Mouse (Mus musculus): ENCODE data around the gene Tec. TPM values are rescaled to one million over a fixed set of nuclear protein-coding genes. Genes with fewer than 3 reads are reported as not detected.

Gene Tec
- polyA plus RNA-seq, 1 experiment from 2014 or later = 7.9 TPM

DNA sequence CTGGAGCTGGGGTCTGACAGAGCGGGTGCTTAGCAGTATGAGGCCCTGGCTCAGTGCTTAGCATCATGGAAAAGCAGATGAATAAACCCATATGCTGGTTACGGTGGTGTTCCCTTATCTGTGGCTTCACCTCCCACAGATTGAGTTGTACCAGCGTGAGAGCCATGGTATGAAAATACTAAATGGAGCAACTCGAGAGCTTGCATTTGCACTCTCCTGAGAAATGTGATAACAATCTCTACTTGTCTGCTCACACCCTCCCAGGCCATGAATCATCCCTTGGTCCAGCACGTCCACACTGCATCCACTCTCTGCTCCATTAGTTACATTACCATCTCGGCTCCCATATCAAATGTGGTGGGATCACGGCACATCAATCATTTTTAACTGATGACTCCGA lies 84.3 kb downstream of the Tec start:
- ATAC-seq (ENCODE audit: low read depth) (no peak), DNase-seq (ENCODE audit: low spot score) (no peak)
- Histone ChIP-seq H3K4me1 (ENCODE audit: control insufficient read depth, insufficient read depth, low read length) (no peaks in the 10 kb centered on the region), H3K36me3 (ENCODE audit: control insufficient read depth, insufficient read depth, low read length) (no peaks in the 10 kb centered on the region), H3K27ac (replicated peaks; ENCODE audit: low read depth, low read length) (no peak overlapping the region), H3K27me3 (replicated peaks; ENCODE audit: control insufficient read depth, insufficient read depth, low read length) (no peaks in the 10 kb centered on the region), H3K4me2 (ENCODE audit: low read depth, low read length) (no peak overlapping the region), H3K9me3 (ENCODE audit: control insufficient read depth, low read length) (no peaks in the 10 kb centered on the region), H3K9ac (ENCODE audit: low read depth, low read length) (no peak overlapping the region), H3K4me3 (ENCODE audit: low read depth, low read length) (no peak overlapping the region)
- WGBS = 78% methylated on average over 8 of the region's 8 CpGs

DNA sequence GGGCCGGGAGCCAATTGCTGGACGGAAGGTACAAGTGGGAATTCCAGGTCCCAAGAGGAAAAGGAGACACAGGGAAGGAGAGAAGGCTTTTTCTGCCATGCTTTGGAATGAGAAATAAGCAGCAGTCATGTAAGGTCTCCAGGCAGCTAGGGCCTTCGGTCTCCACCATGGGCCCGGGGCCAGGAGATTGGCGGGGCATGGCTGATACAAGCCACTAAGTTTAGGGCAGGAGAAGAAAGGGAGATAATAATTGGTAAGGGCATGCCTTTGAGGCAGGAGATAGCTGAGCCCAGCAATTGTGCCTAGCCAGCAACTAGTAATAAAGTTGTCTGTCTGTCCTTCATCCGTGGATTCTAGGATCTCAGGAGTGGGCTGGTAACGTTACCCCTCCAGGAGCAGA lies 85.2 kb downstream of the Tec start:
- no peak overlapping the region for H3K27ac ChIP-seq (replicated peaks; ENCODE audit: low read depth, low read length)
- no peak for ATAC-seq (ENCODE audit: low read depth)
- H3K9ac ChIP-seq (ENCODE audit: low read depth, low read length) = no peak overlapping the region
- 94% methylated on average over 7 of the region's 7 CpGs for WGBS
- no peaks in the 10 kb centered on the region for H3K36me3 ChIP-seq (ENCODE audit: control insufficient read depth, insufficient read depth, low read length)
- H3K4me2 ChIP-seq (ENCODE audit: low read depth, low read length) = no peak overlapping the region
- no peak for DNase-seq (ENCODE audit: low spot score)
- no peaks in the 10 kb centered on the region for H3K4me1 ChIP-seq (ENCODE audit: control insufficient read depth, insufficient read depth, low read length)
- H3K4me3 ChIP-seq (ENCODE audit: low read depth, low read length) = no peak overlapping the region
- no peaks in the 10 kb centered on the region for H3K9me3 ChIP-seq (ENCODE audit: control insufficient read depth, low read length)
- no peaks in the 10 kb centered on the region for H3K27me3 ChIP-seq (replicated peaks; ENCODE audit: control insufficient read depth, insufficient read depth, low read length)

DNA sequence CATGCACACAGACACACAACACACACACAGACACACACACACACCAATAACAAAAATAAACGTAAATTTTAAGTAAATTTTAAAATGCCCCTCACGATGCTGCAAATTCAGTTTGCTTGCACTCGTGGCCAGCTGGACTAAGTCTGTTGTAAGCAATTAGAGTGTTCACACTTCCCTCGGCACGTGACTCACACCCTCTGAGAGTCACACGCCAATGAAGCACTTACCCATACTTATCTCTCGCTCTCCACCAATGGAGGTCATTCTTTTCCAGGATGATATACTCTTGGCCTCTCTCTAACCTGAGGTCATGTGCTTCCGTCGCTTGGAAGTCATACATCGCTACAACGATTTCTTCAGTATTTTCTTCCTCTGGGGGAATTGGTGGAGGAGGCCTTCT lies 86.5 kb downstream of the Tec start:
- no peak for DNase-seq (ENCODE audit: low spot score)
- Histone ChIP-seq H3K36me3 (ENCODE audit: control insufficient read depth, insufficient read depth, low read length) (no peaks in the 10 kb centered on the region), H3K4me2 (ENCODE audit: low read depth, low read length) (no peak overlapping the region), H3K9me3 (ENCODE audit: control insufficient read depth, low read length) (no peaks in the 10 kb centered on the region), H3K4me3 (ENCODE audit: low read depth, low read length) (no peak overlapping the region), H3K9ac (ENCODE audit: low read depth, low read length) (no peak overlapping the region), H3K27ac (replicated peaks; ENCODE audit: low read depth, low read length) (no peak overlapping the region), H3K4me1 (ENCODE audit: control insufficient read depth, insufficient read depth, low read length) (no peaks in the 10 kb centered on the region), H3K27me3 (replicated peaks; ENCODE audit: control insufficient read depth, insufficient read depth, low read length) (no peaks in the 10 kb centered on the region)
- ATAC-seq (ENCODE audit: low read depth) = no peak
- 81% methylated on average over 11 of the region's 11 CpGs for WGBS

DNA sequence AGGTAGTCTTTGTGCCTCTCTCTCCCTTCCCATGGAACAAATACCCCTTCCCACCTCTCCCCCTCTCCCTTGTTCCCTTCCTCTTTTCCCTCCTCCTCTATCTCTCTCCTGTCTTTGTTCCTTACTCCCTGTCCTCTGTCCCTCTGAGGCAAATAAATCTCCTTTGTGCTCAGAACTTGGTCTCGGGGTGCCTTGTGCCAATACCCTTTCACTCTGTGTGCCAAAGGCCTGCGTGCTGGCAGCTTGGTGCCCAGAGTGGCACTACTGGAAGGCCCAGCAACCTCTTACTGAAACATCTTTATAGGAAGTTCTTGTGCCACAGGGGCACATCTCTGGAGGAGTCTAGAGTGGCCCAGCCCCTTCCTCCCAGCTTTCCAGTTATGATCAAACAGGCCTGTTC lies 91.7 kb downstream of the Tec start:
- Histone ChIP-seq H3K4me1 (ENCODE audit: control insufficient read depth, insufficient read depth, low read length) (no peaks in the 10 kb centered on the region), H3K36me3 (ENCODE audit: control insufficient read depth, insufficient read depth, low read length) (no peaks in the 10 kb centered on the region), H3K27me3 (replicated peaks; ENCODE audit: control insufficient read depth, insufficient read depth, low read length) (no peaks in the 10 kb centered on the region), H3K9ac (ENCODE audit: low read depth, low read length) (no peak overlapping the region), H3K9me3 (ENCODE audit: control insufficient read depth, low read length) (no peaks in the 10 kb centered on the region), H3K4me2 (ENCODE audit: low read depth, low read length) (no peak overlapping the region), H3K4me3 (ENCODE audit: low read depth, low read length) (no peak overlapping the region), H3K27ac (replicated peaks; ENCODE audit: low read depth, low read length) (no peak overlapping the region)
- ATAC-seq (ENCODE audit: low read depth) (no peak), DNase-seq (ENCODE audit: low spot score) (no peak)
- WGBS = 89% methylated on average over 2 of the region's 2 CpGs

DNA sequence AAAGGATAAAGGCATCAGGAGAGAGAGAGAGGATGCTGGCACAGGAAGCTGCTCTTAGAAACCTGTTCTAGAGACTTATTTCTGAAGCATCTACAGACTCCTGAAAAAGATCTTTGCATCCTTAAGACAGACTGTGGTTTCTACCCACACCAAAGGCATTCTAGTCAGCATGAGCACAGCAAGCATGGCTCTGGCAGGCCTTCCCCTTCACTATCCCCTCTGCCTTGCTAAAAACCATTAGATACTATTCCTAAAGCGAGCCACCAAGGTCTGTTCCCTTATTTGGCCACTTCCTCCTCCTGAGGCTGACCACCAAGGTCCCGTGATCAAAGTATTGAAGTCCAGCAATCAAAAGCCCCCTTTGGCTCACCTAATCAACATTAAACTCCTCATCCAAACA lies 92.2 kb downstream of the Tec start:
- no peaks in the 10 kb centered on the region for H3K4me1 ChIP-seq (ENCODE audit: control insufficient read depth, insufficient read depth, low read length)
- H3K4me3 ChIP-seq (ENCODE audit: low read depth, low read length) = no peak overlapping the region
- no peak overlapping the region for H3K4me2 ChIP-seq (ENCODE audit: low read depth, low read length)
- no peaks in the 10 kb centered on the region for H3K27me3 ChIP-seq (replicated peaks; ENCODE audit: control insufficient read depth, insufficient read depth, low read length)
- WGBS = 66% methylated on average over 2 of the region's 2 CpGs
- no peak overlapping the region for H3K9ac ChIP-seq (ENCODE audit: low read depth, low read length)
- H3K27ac ChIP-seq (replicated peaks; ENCODE audit: low read depth, low read length) = no peak overlapping the region
- no peak for ATAC-seq (ENCODE audit: low read depth)
- DNase-seq (ENCODE audit: low spot score) = no peak
- no peaks in the 10 kb centered on the region for H3K36me3 ChIP-seq (ENCODE audit: control insufficient read depth, insufficient read depth, low read length)
- H3K9me3 ChIP-seq (ENCODE audit: control insufficient read depth, low read length) = no peaks in the 10 kb centered on the region

DNA sequence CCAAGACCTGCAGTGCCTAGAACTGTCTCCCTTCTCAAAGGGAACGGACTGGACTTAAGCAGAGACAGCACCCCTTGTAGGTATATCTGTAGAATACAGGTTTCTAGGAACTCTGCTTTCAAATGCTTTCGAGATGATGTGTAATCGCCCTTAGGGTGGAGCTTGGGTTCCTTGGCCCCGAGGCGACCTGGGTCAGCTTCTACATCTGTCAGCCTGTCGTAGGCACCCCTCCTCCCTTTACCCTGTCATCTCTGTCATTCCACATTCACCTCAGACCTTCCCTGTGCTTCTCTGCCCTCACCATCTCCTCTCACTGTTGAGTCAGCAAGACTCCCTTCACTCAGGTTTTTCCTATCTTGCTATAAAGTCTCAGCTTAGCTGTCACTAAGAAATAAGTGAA lies 98.4 kb downstream of the Tec start:
- Histone ChIP-seq H3K4me3 (ENCODE audit: low read depth, low read length) (no peak overlapping the region), H3K9ac (ENCODE audit: low read depth, low read length) (no peak overlapping the region), H3K4me1 (ENCODE audit: control insufficient read depth, insufficient read depth, low read length) (no peaks in the 10 kb centered on the region), H3K27ac (replicated peaks; ENCODE audit: low read depth, low read length) (no peak overlapping the region), H3K9me3 (ENCODE audit: control insufficient read depth, low read length) (no peaks in the 10 kb centered on the region), H3K4me2 (ENCODE audit: low read depth, low read length) (no peak overlapping the region), H3K36me3 (ENCODE audit: control insufficient read depth, insufficient read depth, low read length) (no peaks in the 10 kb centered on the region), H3K27me3 (replicated peaks; ENCODE audit: control insufficient read depth, insufficient read depth, low read length) (no peaks in the 10 kb centered on the region)
- DNase-seq (ENCODE audit: low spot score) (no peak), ATAC-seq (ENCODE audit: low read depth) (no peak)
- WGBS = 70% methylated on average over 6 of the region's 6 CpGs

DNA sequence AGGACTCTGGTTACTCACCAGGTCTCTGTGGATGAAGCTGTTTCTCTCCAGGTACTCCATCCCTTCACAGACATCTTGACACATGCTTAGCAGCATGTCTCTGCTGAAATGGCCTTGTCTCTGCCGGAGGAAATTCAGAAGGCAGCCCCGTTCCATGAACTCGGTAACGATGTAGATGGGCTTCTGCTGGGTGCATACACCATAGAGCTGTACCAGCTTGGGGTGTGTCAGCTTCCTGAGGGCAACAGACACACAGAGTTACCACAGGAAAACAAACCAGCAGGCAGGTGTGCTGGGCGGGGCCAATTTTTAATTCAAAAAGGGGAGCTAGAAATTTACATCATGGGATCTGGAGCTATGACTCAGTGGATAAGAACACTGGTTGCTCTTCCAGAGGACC lies 104.7 kb downstream of the Tec start:
- Histone ChIP-seq H3K27ac (replicated peaks; ENCODE audit: low read depth, low read length) (no peak overlapping the region), H3K4me1 (ENCODE audit: control insufficient read depth, insufficient read depth, low read length) (no peaks in the 10 kb centered on the region), H3K27me3 (replicated peaks; ENCODE audit: control insufficient read depth, insufficient read depth, low read length) (no peaks in the 10 kb centered on the region), H3K4me3 (ENCODE audit: low read depth, low read length) (no peak overlapping the region), H3K4me2 (ENCODE audit: low read depth, low read length) (no peak overlapping the region), H3K9ac (ENCODE audit: low read depth, low read length) (no peak overlapping the region), H3K9me3 (ENCODE audit: control insufficient read depth, low read length) (no peaks in the 10 kb centered on the region), H3K36me3 (ENCODE audit: control insufficient read depth, insufficient read depth, low read length) (no peaks in the 10 kb centered on the region)
- no peak for DNase-seq (ENCODE audit: low spot score)
- ATAC-seq (ENCODE audit: low read depth) = no peak
- WGBS = 93% methylated on average over 5 of the region's 5 CpGs

DNA sequence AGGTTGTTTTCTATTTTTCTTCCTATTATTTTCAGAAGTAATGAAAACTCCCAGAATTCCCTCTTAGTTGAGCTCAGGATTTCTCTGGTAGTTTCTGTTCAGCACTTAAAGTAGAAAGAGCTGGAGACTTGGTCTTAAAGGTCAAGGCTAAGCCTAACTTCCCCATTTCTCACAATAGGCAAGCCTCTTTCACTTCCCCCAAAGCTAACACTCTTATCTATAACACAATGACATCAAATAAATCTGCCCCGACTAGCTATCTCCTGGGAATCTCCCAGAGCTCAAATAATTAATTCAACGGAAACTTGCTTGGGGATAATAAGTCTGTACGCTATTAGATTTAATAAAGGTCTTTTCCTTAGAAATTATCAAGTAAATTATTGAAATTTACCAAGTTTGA lies 105.3 kb downstream of the Tec start:
- H3K4me1 ChIP-seq (ENCODE audit: control insufficient read depth, insufficient read depth, low read length) = no peaks in the 10 kb centered on the region
- H3K27me3 ChIP-seq (replicated peaks; ENCODE audit: control insufficient read depth, insufficient read depth, low read length) = no peaks in the 10 kb centered on the region
- no peaks in the 10 kb centered on the region for H3K9me3 ChIP-seq (ENCODE audit: control insufficient read depth, low read length)
- H3K27ac ChIP-seq (replicated peaks; ENCODE audit: low read depth, low read length) = no peak overlapping the region
- H3K4me2 ChIP-seq (ENCODE audit: low read depth, low read length) = no peak overlapping the region
- no peak for DNase-seq (ENCODE audit: low spot score)
- no peak overlapping the region for H3K9ac ChIP-seq (ENCODE audit: low read depth, low read length)
- no peak overlapping the region for H3K4me3 ChIP-seq (ENCODE audit: low read depth, low read length)
- H3K36me3 ChIP-seq (ENCODE audit: control insufficient read depth, insufficient read depth, low read length) = no peaks in the 10 kb centered on the region
- WGBS = 68% methylated on average over 3 of the region's 3 CpGs
- ATAC-seq (ENCODE audit: low read depth) = no peak

DNA sequence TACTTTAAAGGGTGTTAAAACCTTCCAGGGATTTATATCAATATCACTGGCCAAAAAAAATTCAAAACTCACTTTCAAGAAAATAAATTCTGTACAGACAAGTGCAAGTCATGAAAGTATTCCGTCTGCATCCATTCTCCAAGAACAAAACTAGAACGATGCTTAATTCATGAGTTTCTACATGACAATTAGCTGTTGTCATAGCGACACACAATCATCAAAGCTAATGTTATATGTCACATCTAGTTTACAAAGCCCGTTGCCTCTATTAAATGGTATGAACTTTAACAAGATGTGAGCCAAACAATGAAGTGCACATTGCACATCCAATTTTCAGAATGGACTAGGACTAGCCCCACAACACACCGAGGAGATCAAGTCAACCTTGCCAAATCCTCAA lies 106.5 kb downstream of the Tec start:
- 82% methylated on average over 5 of the region's 5 CpGs for WGBS
- H3K9ac ChIP-seq (ENCODE audit: low read depth, low read length) = no peak overlapping the region
- H3K4me2 ChIP-seq (ENCODE audit: low read depth, low read length) = no peak overlapping the region
- H3K9me3 ChIP-seq (ENCODE audit: control insufficient read depth, low read length) = no peaks in the 10 kb centered on the region
- H3K4me1 ChIP-seq (ENCODE audit: control insufficient read depth, insufficient read depth, low read length) = no peaks in the 10 kb centered on the region
- no peak overlapping the region for H3K4me3 ChIP-seq (ENCODE audit: low read depth, low read length)
- no peak for ATAC-seq (ENCODE audit: low read depth)
- H3K27me3 ChIP-seq (replicated peaks; ENCODE audit: control insufficient read depth, insufficient read depth, low read length) = no peaks in the 10 kb centered on the region
- H3K36me3 ChIP-seq (ENCODE audit: control insufficient read depth, insufficient read depth, low read length) = no peaks in the 10 kb centered on the region
- no peak overlapping the region for H3K27ac ChIP-seq (replicated peaks; ENCODE audit: low read depth, low read length)
- no peak for DNase-seq (ENCODE audit: low spot score)
